Mouse (Mus musculus): Measurements from ENCODE around the gene 4930555G01Rik.
"Not testable (repeated sequence)": the region's sequence is repeated elsewhere in the genome, so short reads cannot be mapped to it uniquely, and the experiment has no call there.

Gene 4930555G01Rik

DNA sequence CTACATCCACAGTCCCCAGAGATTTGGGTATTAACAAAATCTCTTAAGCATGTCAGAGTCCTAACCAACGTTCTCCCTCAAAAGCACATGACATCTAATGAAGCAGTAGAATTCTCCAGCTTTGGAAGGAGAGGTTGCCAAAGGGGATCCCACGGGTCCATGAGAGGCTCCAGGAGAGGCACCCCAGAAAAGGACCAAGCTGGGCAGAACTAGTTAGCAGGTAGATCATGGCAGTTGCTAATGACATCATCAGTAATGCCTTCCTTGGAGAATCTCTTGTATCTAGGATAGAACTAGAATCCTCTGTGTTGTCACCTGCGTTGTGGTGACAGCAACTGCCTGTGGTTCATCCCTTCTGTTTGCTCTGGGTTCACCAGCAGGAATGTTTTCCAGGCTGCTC, at the start of gene 4930555G01Rik:
Gene 4930555G01Rik (plus strand): TSS at position 301 of the 400 bp plus-strand sequence.
- DNase-seq (ENCODE audit: low read depth, low spot score) = not testable (repeated sequence)

DNA sequence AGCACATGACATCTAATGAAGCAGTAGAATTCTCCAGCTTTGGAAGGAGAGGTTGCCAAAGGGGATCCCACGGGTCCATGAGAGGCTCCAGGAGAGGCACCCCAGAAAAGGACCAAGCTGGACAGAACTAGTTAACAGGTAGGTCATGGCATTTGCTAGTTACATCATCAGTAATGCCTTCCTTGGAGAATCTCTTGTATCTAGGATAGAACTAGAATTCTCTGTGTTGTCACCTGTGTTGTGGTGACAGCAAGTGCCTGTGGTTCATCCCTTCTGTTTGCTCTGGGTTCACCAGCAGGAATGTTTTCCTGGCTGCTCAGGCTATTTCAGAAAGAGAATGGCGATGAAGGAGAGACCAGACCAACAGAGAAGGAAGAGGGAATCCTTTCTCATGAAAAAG, 34.8 kb upstream of the 4930555G01Rik start, which contains the start of gene Gm3298:
Gene Gm3298 (plus strand): TSS at position 301 of the 400 bp plus-strand sequence.
- not testable (repeated sequence) for DNase-seq (ENCODE audit: low read depth, low spot score)

DNA sequence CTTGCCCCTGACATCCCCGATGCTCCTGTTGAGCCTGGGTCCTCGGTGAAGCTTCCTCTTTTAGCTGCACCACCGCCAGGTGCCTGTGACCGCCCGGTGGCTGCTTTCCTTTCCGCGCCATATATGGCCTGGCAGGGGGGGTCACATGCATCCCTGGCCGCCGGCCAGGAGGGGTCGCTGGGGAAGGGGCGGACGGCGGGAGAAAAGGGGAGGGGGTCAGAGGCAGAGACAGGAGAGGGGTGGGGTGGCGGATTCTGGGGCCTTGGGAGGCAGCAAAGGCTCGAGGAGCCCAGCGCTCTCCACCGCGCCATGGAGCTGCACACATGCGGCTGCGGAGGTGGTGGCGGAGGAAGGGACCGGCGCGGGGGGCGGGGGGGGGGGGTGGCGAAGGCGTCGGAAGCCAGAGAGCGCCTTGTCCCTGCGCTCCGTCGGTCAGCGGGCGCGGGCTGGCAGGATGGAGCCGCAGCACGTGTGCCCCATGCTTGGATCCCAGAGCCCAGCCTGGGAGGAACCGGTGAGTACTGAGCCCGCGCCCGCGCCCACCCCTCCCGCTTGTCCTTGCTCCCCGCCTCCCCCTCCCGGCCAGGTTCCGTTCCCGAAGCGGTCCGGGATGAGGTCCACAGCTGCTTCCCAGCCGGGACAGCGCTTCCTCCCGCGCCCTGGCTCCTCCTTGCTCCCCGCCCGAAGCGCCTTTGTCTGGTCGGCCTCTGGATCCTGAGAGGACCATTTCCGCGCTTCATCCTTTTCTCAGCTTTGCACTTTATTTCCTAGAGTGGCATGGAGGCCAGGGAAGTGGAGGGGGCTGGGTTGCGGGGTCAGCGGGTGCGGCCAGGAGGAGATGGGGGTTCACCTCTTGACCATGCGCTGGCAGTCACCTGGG, 20.4 kb downstream of the 4930555G01Rik start, which contains the start of gene Gm8281:
Gene Gm8281 (plus strand): TSS at position 430 of the 880 bp plus-strand sequence.
- DNase-seq (ENCODE audit: low read depth, low spot score) = peak; percentile 4
